Mouse (Mus musculus): Measurements from ENCODE around the gene Psme2. TPM values are rescaled to one million over a fixed set of nuclear protein-coding genes. Genes with fewer than 3 reads are reported as not detected.
A peak's percentile ranks its signal among the peaks of the same experiment; 100 is the strongest.

Psme2 gene
- polyA plus RNA-seq, 1 experiment from 2014 or later: 222 TPM

- Histone ChIP-seq H3K9me3 (ENCODE audit: low read length) (no peaks in the 10 kb centered on the region), H3K4me3 (ENCODE audit: low read depth, low read length) (no peak overlapping the region), H3K4me2 (ENCODE audit: low read depth, low read length) (no peak overlapping the region), H3K27ac (ENCODE audit: low read depth) (no peak overlapping the region), H3K27me3 (ENCODE audit: insufficient read depth, low read length) (no peaks in the 10 kb centered on the region), H3K36me3 (replicated peaks; ENCODE audit: insufficient read depth, low read length) (peaks cover 61% of the 10 kb centered on the region), H3K9ac (replicated peaks) (no peak overlapping the region), H3K4me1 (ENCODE audit: insufficient read depth) (no peaks in the 10 kb centered on the region)
- TF ChIP-seq CTCF (IDR thresholded peaks at IDR 0.05; ENCODE audit: low read depth) (no peak), EP300 (IDR thresholded peaks at IDR 0.05; ENCODE audit: low read depth) (no peak)
- no peak for DNase-seq
- peak; percentile 62 for ATAC-seq
- WGBS (ENCODE audit: insufficient replicate concordance): 85% methylated on average over 27 of the region's 27 CpGs
Measured at GRCm38 (mm10) chr14:55628077-55628827, 37.3 kb upstream of the Psme2 start.

DNA sequence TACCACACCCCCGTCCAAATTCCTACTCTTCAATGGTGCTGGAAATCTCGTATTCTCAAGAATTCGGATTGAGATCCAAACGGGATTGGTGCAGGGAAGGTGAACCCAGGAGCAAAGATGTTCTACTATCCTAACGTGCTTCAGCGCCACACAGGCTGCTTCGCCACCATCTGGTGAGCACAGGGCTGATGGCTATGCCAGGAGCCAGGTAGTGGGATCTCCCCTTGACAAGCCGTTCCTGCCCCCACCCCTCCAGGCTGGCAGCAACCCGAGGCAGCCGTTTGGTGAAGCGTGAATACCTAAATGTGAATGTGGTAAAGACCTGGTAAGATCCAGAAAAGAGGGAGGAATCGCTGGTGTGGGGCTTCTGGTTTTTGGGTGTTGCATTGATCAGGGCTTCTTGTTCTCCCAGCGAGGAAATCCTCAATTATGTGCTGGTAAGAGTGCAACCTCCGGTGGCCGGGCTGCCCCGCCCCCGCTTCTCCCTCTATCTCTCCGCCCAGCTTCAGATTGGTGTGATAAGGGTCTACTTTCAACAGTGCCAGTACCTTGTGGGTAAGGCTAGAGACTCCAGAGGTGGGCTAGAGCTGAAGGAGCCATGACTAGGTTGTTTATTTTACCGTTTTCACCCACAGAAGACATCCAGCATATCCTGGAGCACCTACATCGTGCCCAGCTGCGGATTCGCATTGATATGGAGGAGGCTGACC, 27.7 kb upstream of the Psme2 start:
- Histone ChIP-seq H3K27ac (ENCODE audit: low read depth) (0 out of 2 replicates have a peak overlapping the region, but pooled peaks have one; percentile 22), H3K27me3 (ENCODE audit: insufficient read depth, low read length) (peaks cover 8% of the 10 kb centered on the region; the same call in 1 of the 2 replicates), H3K36me3 (replicated peaks; ENCODE audit: insufficient read depth, low read length) (no peaks in the 10 kb centered on the region; the same call in 1 of the 2 replicates), H3K4me2 (ENCODE audit: low read depth, low read length) (peak overlapping the region; percentile 72), H3K4me1 (ENCODE audit: insufficient read depth) (peaks cover 21% of the 10 kb centered on the region), H3K9ac (replicated peaks) (peak overlapping the region; percentile 50), H3K9me3 (ENCODE audit: low read length) (no peaks in the 10 kb centered on the region), H3K4me3 (ENCODE audit: low read depth, low read length) (peak overlapping the region; percentile 39)
- 26% methylated on average over 22 of the region's 22 CpGs for WGBS (ENCODE audit: insufficient replicate concordance)
- TF ChIP-seq EP300 (IDR thresholded peaks at IDR 0.05; ENCODE audit: low read depth): peak; percentile 77
- TF ChIP-seq CTCF (IDR thresholded peaks at IDR 0.05; ENCODE audit: low read depth): no peak
- peak; percentile 45 for DNase-seq
- peak; percentile 32 for ATAC-seq

DNA sequence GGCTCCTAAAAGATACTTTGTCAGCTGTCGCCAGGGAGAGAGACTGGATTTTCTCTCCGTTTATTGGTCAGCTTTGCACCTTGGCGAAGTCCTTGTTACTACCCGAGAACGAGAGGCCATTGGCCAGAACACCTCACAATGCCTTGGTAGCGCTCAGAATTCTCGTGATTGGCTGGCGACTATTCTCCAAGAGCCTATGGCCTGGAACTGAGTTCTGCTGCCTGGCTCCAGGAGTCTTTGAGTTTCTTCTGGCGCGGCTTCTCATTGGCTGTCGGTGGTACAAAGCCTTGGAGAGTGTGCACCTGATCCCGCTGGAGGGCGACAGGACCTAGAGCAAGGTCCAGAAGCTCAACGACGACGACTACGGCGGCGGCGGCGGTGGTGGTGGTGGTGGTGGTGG, 26.9 kb upstream of the Psme2 start, which contains the start of gene Rec8:
TSS of gene Rec8 (plus strand) at position 216 of the 400 bp plus-strand sequence.
- peak within 1 kb of the TSS; percentile 50 for H3K9ac ChIP-seq (replicated peaks)
- H3K4me3 ChIP-seq (ENCODE audit: low read depth, low read length): peak within 1 kb of the TSS; percentile 39
- no peak for TF ChIP-seq EP300 (IDR thresholded peaks at IDR 0.05; ENCODE audit: low read depth)
- peak; percentile 45 for TF ChIP-seq CTCF (IDR thresholded peaks at IDR 0.05; ENCODE audit: low read depth)
- peak within 1 kb of the TSS; percentile 22; the same call in 1 of the 2 replicates for H3K27ac ChIP-seq (ENCODE audit: low read depth)
- peak within 1 kb of the TSS; percentile 72 for H3K4me2 ChIP-seq (ENCODE audit: low read depth, low read length)
- ATAC-seq (peak; percentile 71), DNase-seq (peak; percentile 62)
- H3K9me3 ChIP-seq (ENCODE audit: low read length): no peaks in the 10 kb centered on the region
- H3K4me1 ChIP-seq (ENCODE audit: insufficient read depth): peaks cover 21% of the 10 kb centered on the region
- WGBS (ENCODE audit: insufficient replicate concordance): 28% methylated on average over 21 of the region's 21 CpGs
- peaks cover 8% of the 10 kb centered on the region; the same call in 1 of the 2 replicates for H3K27me3 ChIP-seq (ENCODE audit: insufficient read depth, low read length)
- no peaks in the 10 kb centered on the region for H3K36me3 ChIP-seq (replicated peaks; ENCODE audit: insufficient read depth, low read length)

GRCm38 (mm10) chr14:55616844-55617243, 25.9 kb upstream of the Psme2 start:
- Histone ChIP-seq H3K4me1 (ENCODE audit: insufficient read depth) (peaks cover 21% of the 10 kb centered on the region), H3K27ac (ENCODE audit: low read depth) (no peak overlapping the region; the same call in 1 of the 2 replicates), H3K27me3 (ENCODE audit: insufficient read depth, low read length) (peaks cover 8% of the 10 kb centered on the region; the same call in 1 of the 2 replicates), H3K36me3 (replicated peaks; ENCODE audit: insufficient read depth, low read length) (no peaks in the 10 kb centered on the region), H3K9me3 (ENCODE audit: low read length) (no peaks in the 10 kb centered on the region), H3K4me3 (ENCODE audit: low read depth, low read length) (no peak overlapping the region), H3K9ac (replicated peaks) (no peak overlapping the region), H3K4me2 (ENCODE audit: low read depth, low read length) (no peak overlapping the region)
- 70% methylated on average over 2 of the region's 2 CpGs for WGBS (ENCODE audit: insufficient replicate concordance)
- DNase-seq (no peak), ATAC-seq (no peak)
- TF ChIP-seq EP300 (IDR thresholded peaks at IDR 0.05; ENCODE audit: low read depth) (no peak), CTCF (IDR thresholded peaks at IDR 0.05; ENCODE audit: low read depth) (no peak)

DNA sequence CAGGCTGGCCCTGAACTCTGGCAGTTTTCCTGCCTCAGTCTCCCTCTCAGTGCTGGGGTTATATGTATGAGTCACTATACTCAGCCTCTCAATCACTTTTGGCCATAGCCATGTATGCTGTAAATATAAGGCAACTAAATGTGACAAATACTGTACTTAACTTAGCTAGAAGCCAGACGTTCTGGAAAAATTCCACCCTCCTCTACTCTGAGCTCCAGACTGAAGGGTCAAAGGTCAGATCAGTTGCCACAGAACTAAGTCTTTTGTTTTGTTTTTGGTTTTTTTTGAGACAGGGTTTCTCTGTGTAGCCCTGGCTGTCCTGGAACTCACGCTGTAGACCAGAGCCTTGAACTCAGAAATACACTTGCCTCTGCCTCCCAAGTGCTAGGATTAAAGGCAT, 25.0 kb upstream of the Psme2 start:
- peak overlapping the region; percentile 48; the same call in 1 of the 2 replicates for H3K27ac ChIP-seq (ENCODE audit: low read depth)
- H3K9me3 ChIP-seq (ENCODE audit: low read length): no peaks in the 10 kb centered on the region
- H3K27me3 ChIP-seq (ENCODE audit: insufficient read depth, low read length): peaks cover 8% of the 10 kb centered on the region; the same call in 1 of the 2 replicates
- no peak overlapping the region for H3K4me3 ChIP-seq (ENCODE audit: low read depth, low read length)
- DNase-seq (no peak), ATAC-seq (no peak)
- no peak for TF ChIP-seq EP300 (IDR thresholded peaks at IDR 0.05; ENCODE audit: low read depth)
- TF ChIP-seq CTCF (IDR thresholded peaks at IDR 0.05; ENCODE audit: low read depth): no peak
- H3K36me3 ChIP-seq (replicated peaks; ENCODE audit: insufficient read depth, low read length): 0 out of 2 replicates have a peak, but pooled peaks cover 2% of the 10 kb centered on the region
- no peak overlapping the region for H3K4me2 ChIP-seq (ENCODE audit: low read depth, low read length)
- WGBS (ENCODE audit: insufficient replicate concordance): 56% methylated on average over 2 of the region's 2 CpGs
- H3K9ac ChIP-seq (replicated peaks): no peak overlapping the region
- H3K4me1 ChIP-seq (ENCODE audit: insufficient read depth): peaks cover 21% of the 10 kb centered on the region

Data from liver, postnatal 0 days (tissue).